11 mouse cellular contexts compared by ENCODE assay signal in the genomic region with DNA sequence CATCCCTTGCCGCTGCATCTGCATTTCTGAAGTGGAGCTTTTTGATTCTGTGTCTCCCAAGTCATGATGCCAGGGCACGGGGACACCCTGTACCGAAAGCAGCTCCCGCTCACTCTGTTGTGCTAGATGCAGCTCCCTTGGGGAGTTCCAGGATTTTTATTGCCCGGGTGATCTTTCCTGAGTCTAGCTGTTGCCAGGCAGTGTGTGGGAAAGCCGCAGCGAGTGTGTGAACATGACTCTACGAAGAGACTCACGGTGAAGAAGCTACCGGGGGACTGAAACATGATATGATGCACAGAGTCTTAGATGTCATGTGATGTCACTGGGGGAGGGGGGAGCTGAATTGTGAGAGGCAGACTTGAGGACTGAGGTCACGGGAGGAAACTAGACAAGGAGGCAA.
A peak's percentile ranks its signal among the peaks of the same experiment; 100 is the strongest.
DNase-seq lines count a peak whose midpoint lies in the region; ATAC-seq lines count a peak whose summit lies in the region.
"Had no signal": no experiment of that assay in that cellular context is flagged by ENCODE, and none has a peak within 500 bp of the region (broad histone marks: within the 10 kb centered on the region; RNA-seq: fewer than 3 reads in every experiment).

No protein-coding gene starts in this region.

- H3K9me3 ChIP-seq in kidney, embryonic 16.5 days (ENCODE audit: low read length): no peaks in the 10 kb centered on the region
- H3K9me3 ChIP-seq in hindbrain, embryonic 14.5 days (ENCODE audit: control insufficient read depth, low read length): no peaks in the 10 kb centered on the region
- no peaks in the 10 kb centered on the region for H3K9me3 ChIP-seq in neural tube, embryonic 13.5 days
- H3K9me3 ChIP-seq in forebrain, embryonic 15.5 days: no peaks in the 10 kb centered on the region
- no peaks in the 10 kb centered on the region for H3K9me3 ChIP-seq in forebrain, embryonic 11.5 days (ENCODE audit: control insufficient read depth, low read length)

- H3K4me2 ChIP-seq in kidney, embryonic 16.5 days (replicated peaks; ENCODE audit: low read depth, low read length): peak overlapping the region; percentile 17; the same call in 1 of the 2 replicates
- peak overlapping the region; percentile 11; the same call in 1 of the 2 replicates for H3K4me2 ChIP-seq in hindbrain, embryonic 14.5 days (replicated peaks)
- H3K4me2 ChIP-seq in neural tube, embryonic 13.5 days: 0 out of 2 replicates have a peak overlapping the region, but pooled peaks have one; percentile 11
- no peak overlapping the region for H3K4me2 ChIP-seq in forebrain, embryonic 15.5 days (replicated peaks)
- H3K4me2 ChIP-seq in forebrain, embryonic 11.5 days (ENCODE audit: low read depth, low read length, severe bottlenecking): no peak overlapping the region

- H3K36me3 ChIP-seq in kidney, embryonic 16.5 days (ENCODE audit: insufficient read depth, low read length): no peaks in the 10 kb centered on the region
- no peaks in the 10 kb centered on the region for H3K36me3 ChIP-seq in hindbrain, embryonic 14.5 days (replicated peaks; ENCODE audit: control insufficient read depth, insufficient read depth)
- H3K36me3 ChIP-seq in neural tube, embryonic 13.5 days: no peaks in the 10 kb centered on the region
- no peaks in the 10 kb centered on the region for H3K36me3 ChIP-seq in forebrain, embryonic 15.5 days
- no peaks in the 10 kb centered on the region for H3K36me3 ChIP-seq in forebrain, embryonic 11.5 days (ENCODE audit: control insufficient read depth, insufficient read depth, low read length)

- H3K9ac ChIP-seq in kidney, embryonic 16.5 days (replicated peaks; ENCODE audit: low read length): no peak overlapping the region
- H3K9ac ChIP-seq in hindbrain, embryonic 14.5 days: 0 out of 2 replicates have a peak overlapping the region, but pooled peaks have one; percentile 8
- H3K9ac ChIP-seq in neural tube, embryonic 13.5 days: peak overlapping the region; percentile 26; the same call in 1 of the 2 replicates
- H3K9ac ChIP-seq in forebrain, embryonic 15.5 days (replicated peaks): no peak overlapping the region
- no peak overlapping the region for H3K9ac ChIP-seq in forebrain, embryonic 11.5 days (ENCODE audit: low read length)

- H3K27ac ChIP-seq in kidney, embryonic 16.5 days (ENCODE audit: low read length): peak overlapping the region; percentile 48; the same call in 1 of the 2 replicates
- no peak overlapping the region; the same call in 1 of the 2 replicates for H3K27ac ChIP-seq in hindbrain, embryonic 14.5 days
- H3K27ac ChIP-seq in neural tube, embryonic 13.5 days (replicated peaks): 0 out of 2 replicates have a peak overlapping the region, but pooled peaks have one; percentile 7
- no peak overlapping the region for H3K27ac ChIP-seq in forebrain, embryonic 15.5 days (replicated peaks)
- no peak overlapping the region for H3K27ac ChIP-seq in forebrain, embryonic 11.5 days (ENCODE audit: low read depth, low read length)

- no peaks in the 10 kb centered on the region for H3K27me3 ChIP-seq in kidney, embryonic 16.5 days (ENCODE audit: insufficient read depth, low read length)
- H3K27me3 ChIP-seq in hindbrain, embryonic 14.5 days (ENCODE audit: control insufficient read depth, insufficient read depth, low read length): no peaks in the 10 kb centered on the region
- H3K27me3 ChIP-seq in neural tube, embryonic 13.5 days: peaks cover 3% of the 10 kb centered on the region
- H3K27me3 ChIP-seq in forebrain, embryonic 15.5 days: no peaks in the 10 kb centered on the region
- no peaks in the 10 kb centered on the region for H3K27me3 ChIP-seq in forebrain, embryonic 11.5 days (ENCODE audit: control insufficient read depth, insufficient read depth, low read length)

- H3K4me1 ChIP-seq in kidney, embryonic 16.5 days (ENCODE audit: insufficient read depth, low read length): peaks cover 8% of the 10 kb centered on the region
- H3K4me1 ChIP-seq in hindbrain, embryonic 14.5 days (replicated peaks; ENCODE audit: control insufficient read depth, insufficient read depth, low read length): no peaks in the 10 kb centered on the region; the same call in none of the 2 replicates
- H3K4me1 ChIP-seq in neural tube, embryonic 13.5 days (replicated peaks): peaks cover 12% of the 10 kb centered on the region
- no peaks in the 10 kb centered on the region for H3K4me1 ChIP-seq in forebrain, embryonic 15.5 days
- H3K4me1 ChIP-seq in forebrain, embryonic 11.5 days (replicated peaks; ENCODE audit: control insufficient read depth, insufficient read depth, low read length): no peaks in the 10 kb centered on the region

- H3K4me3 ChIP-seq in kidney, embryonic 16.5 days (ENCODE audit: low read length): no peak overlapping the region
- H3K4me3 ChIP-seq in hindbrain, embryonic 14.5 days (replicated peaks; ENCODE audit: low read length): no peak overlapping the region
- H3K4me3 ChIP-seq in neural tube, embryonic 13.5 days: no peak overlapping the region
- H3K4me3 ChIP-seq in forebrain, embryonic 15.5 days: no peak overlapping the region
- H3K4me3 ChIP-seq in forebrain, embryonic 11.5 days (ENCODE audit: low read depth, low read length): no peak overlapping the region
- H3K4me3 ChIP-seq: erythroblast, embryonic 14.5 days; myocyte had no signal

- WGBS in kidney, embryonic 16.5 days: 11% methylated on average over 11 of the region's 11 CpGs
- WGBS in hindbrain, embryonic 14.5 days: 11% methylated on average over 11 of the region's 11 CpGs
- WGBS in neural tube, embryonic 13.5 days: 23% methylated on average over 11 of the region's 11 CpGs
- WGBS in forebrain, embryonic 15.5 days: 37% methylated on average over 11 of the region's 11 CpGs
- WGBS in forebrain, embryonic 11.5 days: 29% methylated on average over 11 of the region's 11 CpGs

- DNase-seq in kidney, postnatal 36 days: no peak
- peak; percentile 71 for DNase-seq in brain, adult 2 months (ENCODE audit: low read depth, low spot score)
- DNase-seq in hindbrain, embryonic 14.5 days (ENCODE audit: low spot score): no peak
- DNase-seq in forebrain, embryonic 11.5 days (ENCODE audit: low spot score): no peak
- no peak for DNase-seq in gastrocnemius, postnatal 4 days (ENCODE audit: low spot score in 2 of 2)
- DNase-seq: kidney, adult 11 months had no signal

- peak; percentile 69 for ATAC-seq in kidney, embryonic 16.5 days (ENCODE audit: low FRiP score, low TSS enrichment)
- ATAC-seq in hindbrain, embryonic 14.5 days (ENCODE audit: low FRiP score): no peak
- no peak; the same call in 1 of the 2 replicates for ATAC-seq in neural tube, embryonic 13.5 days (ENCODE audit: low read depth)
- no peak for ATAC-seq in forebrain, embryonic 15.5 days (replicated peaks)
- no peak for ATAC-seq in forebrain, embryonic 11.5 days (replicated peaks; ENCODE audit: low FRiP score)

Comparison
In these comparisons a context has a peak if more than half of its experiments do, and no peak if none do; other contexts are left out.
1. H3K27ac ChIP-seq: peak in kidney, embryonic 16.5 days (single experiment) and neural tube, embryonic 13.5 days (single experiment); none in hindbrain, embryonic 14.5 days (single experiment), forebrain, embryonic 15.5 days (single experiment) and forebrain, embryonic 11.5 days (single experiment).
2. H3K4me2 ChIP-seq: peak in kidney, embryonic 16.5 days (single experiment), hindbrain, embryonic 14.5 days (single experiment) and neural tube, embryonic 13.5 days (single experiment); none in forebrain, embryonic 15.5 days (single experiment) and forebrain, embryonic 11.5 days (single experiment).
3. H3K9ac ChIP-seq: peak in hindbrain, embryonic 14.5 days (single experiment) and neural tube, embryonic 13.5 days (single experiment); none in kidney, embryonic 16.5 days (single experiment), forebrain, embryonic 15.5 days (single experiment) and forebrain, embryonic 11.5 days (single experiment).